Mouse (Mus musculus) intestine, postnatal 0 days (tissue): ENCODE results near the gene Dhrs7. TPM values are rescaled to one million over a fixed set of nuclear protein-coding genes. Genes with fewer than 3 reads are reported as not detected.
A peak's percentile ranks its signal among the peaks of the same experiment; 100 is the strongest.

Experiments
- ATAC-seq: fragments of 200-750 bp; cut with Nextera tagmentation; 2 replicates; pipeline ENCODE4 v1.8.0; 2017; ENCODE audit warnings: mild to moderate bottlenecking, moderate TSS enrichment, moderate library complexity
- H3K27ac ChIP-seq: fragments of 300-500 bp; sonication (generic); 2 replicates; pipeline ENCODE4 v1.5.1; 2014; ENCODE audit warnings: mild to moderate bottlenecking, low read depth, low read length, moderate library complexity
- H3K27me3 ChIP-seq: fragments of 300-500 bp; sonication (generic); replicated peaks from 2 replicates; pipeline ENCODE4 v1.6.1; 2014; ENCODE audit warnings: low read length, mixed read lengths; ENCODE audit not compliant: control insufficient read depth, insufficient read depth
- H3K36me3 ChIP-seq: fragments of 300-500 bp; sonication (generic); 2 replicates; pipeline ENCODE4 v1.6.1; 2014; ENCODE audit warnings: mild to moderate bottlenecking, moderate library complexity; ENCODE audit not compliant: control insufficient read depth, insufficient read depth
- H3K4me1 ChIP-seq: fragments of 300-500 bp; sonication (generic); replicated peaks from 2 replicates; pipeline ENCODE4 v1.6.1; 2014; ENCODE audit warnings: antibody characterized with exemption, low read length, mixed read lengths; ENCODE audit not compliant: control insufficient read depth, insufficient read depth
- H3K4me2 ChIP-seq: fragments of 300-500 bp; sonication (generic); replicated peaks from 2 replicates; pipeline ENCODE4 v1.6.1; 2014; ENCODE audit warnings: low read depth, mild to moderate bottlenecking, moderate library complexity
- H3K4me3 ChIP-seq: fragments of 300-500 bp; sonication (generic); 2 replicates; pipeline ENCODE4 v1.5.1; 2014; ENCODE audit warnings: low read depth, low read length
- H3K9ac ChIP-seq: fragments of 300-500 bp; sonication (generic); 2 replicates; pipeline ENCODE4 v1.6.1; 2014; ENCODE audit warnings: mild to moderate bottlenecking, low read depth, low read length
- H3K9me3 ChIP-seq: fragments of 300-500 bp; sonication (generic); 2 replicates; pipeline ENCODE4 v1.6.1; 2016; ENCODE audit warnings: mixed run types; ENCODE audit not compliant: control insufficient read depth
- CTCF ChIP-seq: sonication (generic); IDR thresholded peaks from 2 replicates; pipeline ENCODE4 v1.5.1; 2016; ENCODE audit warnings: low read depth, mild to moderate bottlenecking, control low read depth, antibody characterized with exemption, moderate library complexity
- WGBS: fragments of 180-500 bp; shearing (Covaris S2); extraction: QIAGEN DNeasy Blood & Tissue Kit; methylation state at CpG from one replicate; pipeline ENCODE4 v1.1.7; 2014; 5-methylcytosine and 5-hydroxymethylcytosine counted together
- polyA plus RNA-seq: library from polyadenylated mRNA; unstranded; fragments of >200 nt; fragmentation: Nextera tagmentation; extraction: Ambion mirVana; gene quantifications from 2 replicates; pipeline ENCODE4 v1.2.1, GENCODE M21; 2015

Gene Dhrs7
- polyA plus RNA-seq, 1 experiment from 2014 or later, result 79.3 TPM

- H3K9ac ChIP-seq, result no peak overlapping the region
- no peaks in the 10 kb centered on the region for H3K36me3 ChIP-seq
- no peak overlapping the region for H3K27ac ChIP-seq
- 70% methylated on average over 3 of the region's 3 CpGs for WGBS
- no peaks in the 10 kb centered on the region for H3K9me3 ChIP-seq
- H3K4me2 ChIP-seq, result no peak overlapping the region
- H3K4me3 ChIP-seq, result no peak overlapping the region
- H3K4me1 ChIP-seq, result no peaks in the 10 kb centered on the region
- ATAC-seq, result no peak
- TF ChIP-seq CTCF, result peak; percentile 31; the same call in 1 of the 2 replicates
- no peaks in the 10 kb centered on the region for H3K27me3 ChIP-seq
Observed at GRCm38 (mm10) chr12:72679635-72680034, 14.9 kb upstream of the Dhrs7 start.

GRCm38 (mm10) chr12:72674820-72675219, 10.1 kb upstream of the Dhrs7 start:
- H3K9me3 ChIP-seq, result no peaks in the 10 kb centered on the region
- no peaks in the 10 kb centered on the region for H3K27me3 ChIP-seq
- no peak overlapping the region for H3K4me2 ChIP-seq
- H3K4me1 ChIP-seq, result no peaks in the 10 kb centered on the region
- no peak overlapping the region for H3K27ac ChIP-seq
- H3K4me3 ChIP-seq, result no peak overlapping the region
- ATAC-seq, result no peak
- H3K9ac ChIP-seq, result no peak overlapping the region
- WGBS, result 90% methylated on average over 2 of the region's 2 CpGs
- H3K36me3 ChIP-seq, result no peaks in the 10 kb centered on the region
- TF ChIP-seq CTCF, result no peak

- 76% methylated on average over 7 of the region's 7 CpGs for WGBS
- no peak for ATAC-seq
- no peaks in the 10 kb centered on the region for H3K36me3 ChIP-seq
- no peaks in the 10 kb centered on the region for H3K27me3 ChIP-seq
- H3K4me1 ChIP-seq, result no peaks in the 10 kb centered on the region
- H3K27ac ChIP-seq, result no peak overlapping the region
- H3K9me3 ChIP-seq, result no peaks in the 10 kb centered on the region
- H3K4me2 ChIP-seq, result no peak overlapping the region
- no peak for TF ChIP-seq CTCF
- no peak overlapping the region for H3K4me3 ChIP-seq
- no peak overlapping the region for H3K9ac ChIP-seq
Observed at GRCm38 (mm10) chr12:72674079-72674797, 9.5 kb upstream of the Dhrs7 start.

- 92% methylated on average over 6 of the region's 6 CpGs for WGBS
- H3K36me3 ChIP-seq, result no peaks in the 10 kb centered on the region
- no peak overlapping the region for H3K4me3 ChIP-seq
- H3K9ac ChIP-seq, result no peak overlapping the region
- no peaks in the 10 kb centered on the region for H3K9me3 ChIP-seq
- H3K4me1 ChIP-seq, result no peaks in the 10 kb centered on the region
- no peak for TF ChIP-seq CTCF
- no peak for ATAC-seq
- H3K4me2 ChIP-seq, result no peak overlapping the region
- H3K27me3 ChIP-seq, result no peaks in the 10 kb centered on the region
- no peak overlapping the region for H3K27ac ChIP-seq
Observed at GRCm38 (mm10) chr12:72671516-72672135, 6.9 kb upstream of the Dhrs7 start.

- Histone ChIP-seq H3K36me3 (no peaks in the 10 kb centered on the region), H3K27ac (no peak overlapping the region), H3K4me3 (no peak overlapping the region), H3K4me1 (no peaks in the 10 kb centered on the region), H3K9me3 (no peaks in the 10 kb centered on the region), H3K9ac (no peak overlapping the region), H3K4me2 (no peak overlapping the region), H3K27me3 (no peaks in the 10 kb centered on the region)
- TF ChIP-seq CTCF, result no peak
- no peak for ATAC-seq
- WGBS, result 80% methylated on average over 8 of the region's 8 CpGs
Observed at GRCm38 (mm10) chr12:72670921-72671320, 6.2 kb upstream of the Dhrs7 start.

GRCm38 (mm10) chr12:72667868-72668469, 3.3 kb upstream of the Dhrs7 start:
- H3K4me3 ChIP-seq, result no peak overlapping the region
- H3K4me1 ChIP-seq, result no peaks in the 10 kb centered on the region
- ATAC-seq, result no peak
- no peaks in the 10 kb centered on the region for H3K36me3 ChIP-seq
- no peak overlapping the region for H3K9ac ChIP-seq
- no peak overlapping the region for H3K27ac ChIP-seq
- no peak overlapping the region for H3K4me2 ChIP-seq
- 45% methylated on average over 10 of the region's 10 CpGs for WGBS
- no peaks in the 10 kb centered on the region for H3K9me3 ChIP-seq
- TF ChIP-seq CTCF, result no peak
- no peaks in the 10 kb centered on the region for H3K27me3 ChIP-seq
